Mouse (Mus musculus) hindbrain, embryonic 15.5 days (tissue): ENCODE measurements at regions not wholly inside any gene's neighbourhood (a gene's known extent, or its start where the extent isn't known, plus 50 kb on each side); places are given as distances from the start of the nearest gene placed in this dataset.

ENCODE experiments used
- ATAC-seq: fragments of 200-750 bp; cut with Nextera tagmentation; 2 replicates; pipeline ENCODE4 v1.8.0; 2017; ENCODE audit warnings: low read depth, moderate number of reproducible peaks, moderate TSS enrichment; ENCODE audit not compliant: low FRiP score
- H3K27ac ChIP-seq: fragments of 300-500 bp; sonication (generic); replicated peaks from 2 replicates; pipeline ENCODE4 v1.5.1; 2015; ENCODE audit warnings: mild to moderate bottlenecking, inconsistent platforms
- H3K27me3 ChIP-seq: fragments of 300-500 bp; sonication (generic); 2 replicates; pipeline ENCODE4 v1.6.1; 2015; ENCODE audit warnings: control low read depth, inconsistent platforms
- H3K36me3 ChIP-seq: fragments of 300-500 bp; sonication (generic); 2 replicates; pipeline ENCODE4 v1.6.1; 2015; ENCODE audit warnings: control low read depth, inconsistent platforms
- H3K4me1 ChIP-seq: fragments of 300-500 bp; sonication (generic); replicated peaks from 2 replicates; pipeline ENCODE4 v1.6.1; 2015; ENCODE audit warnings: control low read depth, inconsistent platforms
- H3K4me2 ChIP-seq: fragments of 300-500 bp; sonication (generic); 2 replicates; pipeline ENCODE4 v1.6.1; 2015; ENCODE audit warnings: moderate library complexity, mild to moderate bottlenecking, inconsistent platforms
- H3K4me3 ChIP-seq: fragments of 300-500 bp; sonication (generic); 2 replicates; pipeline ENCODE4 v1.5.1; 2015; ENCODE audit warnings: mild to moderate bottlenecking, inconsistent platforms
- H3K9ac ChIP-seq: fragments of 300-500 bp; sonication (generic); 2 replicates; pipeline ENCODE4 v1.6.1; 2015; ENCODE audit warnings: inconsistent platforms
- H3K9me3 ChIP-seq: fragments of 300-500 bp; sonication (generic); 2 replicates; pipeline ENCODE4 v1.6.1; 2016; ENCODE audit warnings: control low read depth, inconsistent platforms
- WGBS: fragments of 180-500 bp; shearing (Covaris S2); methylation state at CpG from one replicate; pipeline ENCODE4 v1.1.7; 2015; 5-methylcytosine and 5-hydroxymethylcytosine counted together

- ATAC-seq, result no peak
- H3K9ac ChIP-seq, result no peak overlapping the region
- no peak overlapping the region for H3K4me3 ChIP-seq
- peak overlapping the region; percentile 71 for H3K27ac ChIP-seq
- H3K27me3 ChIP-seq, result no peaks in the 10 kb centered on the region
- 80% methylated on average over 4 of the region's 4 CpGs for WGBS
- peaks cover 43% of the 10 kb centered on the region for H3K36me3 ChIP-seq
- H3K4me1 ChIP-seq, result peaks cover 82% of the 10 kb centered on the region
- no peaks in the 10 kb centered on the region for H3K9me3 ChIP-seq
- H3K4me2 ChIP-seq, result no peak overlapping the region
Measured at GRCm38 (mm10) chr9:41592900-41593690, 431.6 kb upstream of the Ubash3b start.

GRCm38 (mm10) chr9:41592101-41592500, 430.6 kb upstream of the Ubash3b start:
- H3K4me2 ChIP-seq, result no peak overlapping the region
- H3K4me1 ChIP-seq, result peaks cover 86% of the 10 kb centered on the region
- 82% methylated on average over 1 of the region's 1 CpGs for WGBS
- H3K9me3 ChIP-seq, result no peaks in the 10 kb centered on the region
- no peak overlapping the region for H3K4me3 ChIP-seq
- H3K27ac ChIP-seq, result peak overlapping the region; percentile 71; the same call in 1 of the 2 replicates
- no peak for ATAC-seq
- no peaks in the 10 kb centered on the region for H3K27me3 ChIP-seq
- no peak overlapping the region for H3K9ac ChIP-seq
- H3K36me3 ChIP-seq, result peaks cover 43% of the 10 kb centered on the region

GRCm38 (mm10) chr9:41590164-41590563, 428.7 kb upstream of the Ubash3b start:
- WGBS, result 36% methylated on average over 4 of the region's 4 CpGs
- Histone ChIP-seq H3K4me2 (peak overlapping the region; percentile 86), H3K9ac (peak overlapping the region; percentile 53; the same call in 1 of the 2 replicates), H3K4me1 (peaks cover 76% of the 10 kb centered on the region), H3K36me3 (peaks cover 43% of the 10 kb centered on the region), H3K27me3 (no peaks in the 10 kb centered on the region), H3K27ac (peak overlapping the region; percentile 86), H3K9me3 (no peaks in the 10 kb centered on the region), H3K4me3 (peak overlapping the region; percentile 26; the same call in 1 of the 2 replicates)
- ATAC-seq, result no peak

- ATAC-seq, result no peak
- Histone ChIP-seq H3K4me2 (peak overlapping the region; percentile 86), H3K9ac (peak overlapping the region; percentile 53), H3K4me1 (peaks cover 66% of the 10 kb centered on the region), H3K27ac (peak overlapping the region; percentile 86), H3K27me3 (no peaks in the 10 kb centered on the region), H3K9me3 (no peaks in the 10 kb centered on the region), H3K4me3 (peak overlapping the region; percentile 26), H3K36me3 (peaks cover 43% of the 10 kb centered on the region)
- 34% methylated on average over 9 of the region's 9 CpGs for WGBS
Measured at GRCm38 (mm10) chr9:41588466-41589425, 427.2 kb upstream of the Ubash3b start.

- peak overlapping the region; percentile 90 for H3K9ac ChIP-seq
- H3K36me3 ChIP-seq, result peaks cover 38% of the 10 kb centered on the region
- peak overlapping the region; percentile 97 for H3K27ac ChIP-seq
- H3K4me1 ChIP-seq, result peaks cover 60% of the 10 kb centered on the region
- 17% methylated on average over 4 of the region's 4 CpGs for WGBS
- no peaks in the 10 kb centered on the region for H3K27me3 ChIP-seq
- H3K4me2 ChIP-seq, result peak overlapping the region; percentile 86
- ATAC-seq, result 0 out of 2 replicates have a peak, but pooled peaks have one; percentile 43
- H3K4me3 ChIP-seq, result peak overlapping the region; percentile 44
- no peaks in the 10 kb centered on the region for H3K9me3 ChIP-seq
Measured at GRCm38 (mm10) chr9:41587762-41588161, 426.3 kb upstream of the Ubash3b start.

- peaks cover 31% of the 10 kb centered on the region for H3K36me3 ChIP-seq
- H3K9me3 ChIP-seq, result no peaks in the 10 kb centered on the region
- WGBS, result 32% methylated on average over 4 of the region's 4 CpGs
- no peaks in the 10 kb centered on the region for H3K27me3 ChIP-seq
- H3K27ac ChIP-seq, result peak overlapping the region; percentile 97
- ATAC-seq, result no peak
- H3K4me2 ChIP-seq, result peak overlapping the region; percentile 86
- peak overlapping the region; percentile 44 for H3K4me3 ChIP-seq
- peaks cover 55% of the 10 kb centered on the region for H3K4me1 ChIP-seq
- H3K9ac ChIP-seq, result peak overlapping the region; percentile 90
Measured at GRCm38 (mm10) chr9:41586966-41587570, 425.6 kb upstream of the Ubash3b start.

GRCm38 (mm10) chr9:41586291-41586690, 424.8 kb upstream of the Ubash3b start:
- Histone ChIP-seq H3K36me3 (peaks cover 24% of the 10 kb centered on the region), H3K4me3 (peak overlapping the region; percentile 44), H3K4me2 (peak overlapping the region; percentile 86), H3K9ac (peak overlapping the region; percentile 90), H3K27me3 (no peaks in the 10 kb centered on the region), H3K27ac (peak overlapping the region; percentile 97), H3K4me1 (peaks cover 47% of the 10 kb centered on the region), H3K9me3 (no peaks in the 10 kb centered on the region)
- ATAC-seq, result peak; percentile 67
- 19% methylated on average over 7 of the region's 7 CpGs for WGBS

- Histone ChIP-seq H3K27me3 (no peaks in the 10 kb centered on the region), H3K27ac (peak overlapping the region; percentile 97), H3K9me3 (no peaks in the 10 kb centered on the region), H3K4me2 (peak overlapping the region; percentile 86), H3K4me1 (peaks cover 42% of the 10 kb centered on the region), H3K9ac (peak overlapping the region; percentile 90), H3K36me3 (peaks cover 19% of the 10 kb centered on the region), H3K4me3 (peak overlapping the region; percentile 44)
- WGBS, result 10% methylated on average over 5 of the region's 5 CpGs
- ATAC-seq, result no peak
Measured at GRCm38 (mm10) chr9:41585771-41586170, 424.3 kb upstream of the Ubash3b start.

GRCm38 (mm10) chr9:41585012-41585411, 423.5 kb upstream of the Ubash3b start:
- H3K9ac ChIP-seq, result peak overlapping the region; percentile 91

GRCm38 (mm10) chr9:41583711-41584329, 422.3 kb upstream of the Ubash3b start:
- ATAC-seq, result no peak
- H3K27ac ChIP-seq, result peak overlapping the region; percentile 98
- peak overlapping the region; percentile 77 for H3K4me3 ChIP-seq
- H3K9ac ChIP-seq, result peak overlapping the region; percentile 91
- H3K4me1 ChIP-seq, result peaks cover 22% of the 10 kb centered on the region
- no peaks in the 10 kb centered on the region for H3K9me3 ChIP-seq
- no peaks in the 10 kb centered on the region for H3K27me3 ChIP-seq
- H3K4me2 ChIP-seq, result peak overlapping the region; percentile 86
- 7% methylated on average over 8 of the region's 8 CpGs for WGBS
- H3K36me3 ChIP-seq, result peaks cover 4% of the 10 kb centered on the region

More at GRCm38 (mm10) chr9:41585012-41585411, 423.5 kb upstream of the Ubash3b start:
- Histone ChIP-seq H3K4me2 (peak overlapping the region; percentile 86), H3K27me3 (no peaks in the 10 kb centered on the region), H3K36me3 (peaks cover 11% of the 10 kb centered on the region), H3K27ac (peak overlapping the region; percentile 98), H3K4me1 (peaks cover 34% of the 10 kb centered on the region), H3K9me3 (no peaks in the 10 kb centered on the region), H3K4me3 (peak overlapping the region; percentile 77)
- WGBS, result 8% methylated on average over 7 of the region's 7 CpGs
- no peak for ATAC-seq

- Histone ChIP-seq H3K4me3 (peak overlapping the region; percentile 77), H3K27me3 (no peaks in the 10 kb centered on the region), H3K27ac (peak overlapping the region; percentile 98), H3K36me3 (no peaks in the 10 kb centered on the region; the same call in 1 of the 2 replicates), H3K4me2 (peak overlapping the region; percentile 86), H3K9ac (peak overlapping the region; percentile 91), H3K9me3 (no peaks in the 10 kb centered on the region), H3K4me1 (peaks cover 19% of the 10 kb centered on the region)
- ATAC-seq, result no peak
- WGBS, result 12% methylated on average over 8 of the region's 8 CpGs
Measured at GRCm38 (mm10) chr9:41583276-41583675, 421.8 kb upstream of the Ubash3b start.
